Mouse (Mus musculus): Measurements from ENCODE around the gene Scamp1. TPM values are rescaled to one million over a fixed set of nuclear protein-coding genes. Genes with fewer than 3 reads are reported as not detected.

Scamp1 gene
- polyA plus RNA-seq, 1 experiment = 3.8 TPM

DNA sequence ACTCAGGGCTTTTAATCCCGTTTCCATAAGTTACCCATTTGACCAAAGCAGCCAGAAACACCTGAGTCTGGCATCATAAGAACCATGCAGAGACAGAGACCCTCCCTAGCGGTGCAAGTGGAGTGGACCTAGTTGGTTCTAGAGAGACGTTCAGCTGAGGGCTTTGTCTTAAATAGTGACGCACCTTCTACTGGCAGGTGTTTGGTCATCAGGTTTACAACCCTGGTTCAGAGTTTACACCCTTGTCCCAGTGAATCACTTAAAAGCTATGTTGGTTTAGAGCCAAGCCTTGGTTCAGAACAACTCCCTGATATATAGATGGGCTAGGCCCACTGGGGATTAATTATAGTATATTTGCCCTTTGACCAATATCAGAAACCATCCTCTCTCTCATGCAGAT is 92.4 kb downstream of the Scamp1 start:
- WGBS = 93% methylated on average over 4 of the region's 4 CpGs

DNA sequence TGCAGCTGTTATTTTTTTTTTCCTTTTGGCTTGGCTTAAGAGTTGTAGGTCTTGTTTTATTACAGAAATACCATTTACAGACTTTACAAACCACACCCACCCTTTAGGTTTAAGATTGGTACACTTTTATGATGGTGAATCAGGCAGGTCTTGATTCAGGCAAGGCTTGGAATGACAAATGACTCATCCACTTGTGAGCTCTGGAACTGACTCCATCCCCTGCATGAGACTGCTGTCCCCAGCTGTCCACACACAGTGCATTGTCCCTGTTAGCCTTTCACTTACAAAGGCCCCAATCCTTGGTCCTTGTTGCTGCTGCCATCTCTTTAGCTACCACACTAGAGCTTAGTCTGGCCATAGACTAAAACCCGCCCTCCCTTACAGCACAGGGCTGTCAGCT is 95.3 kb downstream of the Scamp1 start:
- Histone ChIP-seq H3K4me1 (ENCODE audit: control insufficient read depth, insufficient read depth, insufficient read length) (no peaks in the 10 kb centered on the region), H3K27ac (ENCODE audit: insufficient read depth, low read length) (no peak overlapping the region), H3K4me3 (ENCODE audit: extremely low read depth, insufficient read depth, insufficient read length) (no peak overlapping the region), H3K36me3 (ENCODE audit: control insufficient read depth, insufficient read depth, low read length) (no peaks in the 10 kb centered on the region), H3K27me3 (ENCODE audit: control insufficient read depth, insufficient read depth, low read length) (no peaks in the 10 kb centered on the region)
- DNase-seq (ENCODE audit: low read depth in 1 of 2, low spot score in 2 of 2) = no peak
- WGBS = 82% methylated on average over 1 of the region's 1 CpGs
- TF ChIP-seq CTCF (IDR thresholded peaks at IDR 0.05; ENCODE audit: extremely low read depth, insufficient read depth, insufficient read length, insufficient replicate concordance) (no peak), POLR2A (IDR thresholded peaks at IDR 0.05; ENCODE audit: low read depth, low read length) (no peak)

More for the DNA sequence above, 92.4 kb downstream of the Scamp1 start:
- Histone ChIP-seq H3K4me3 (ENCODE audit: extremely low read depth, insufficient read depth, insufficient read length) (no peak overlapping the region), H3K36me3 (ENCODE audit: control insufficient read depth, insufficient read depth, low read length) (no peaks in the 10 kb centered on the region), H3K27ac (ENCODE audit: insufficient read depth, low read length) (no peak overlapping the region), H3K4me1 (ENCODE audit: control insufficient read depth, insufficient read depth, insufficient read length) (no peaks in the 10 kb centered on the region), H3K27me3 (ENCODE audit: control insufficient read depth, insufficient read depth, low read length) (no peaks in the 10 kb centered on the region)
- no peak for DNase-seq (ENCODE audit: low read depth in 1 of 2, low spot score in 2 of 2)
- TF ChIP-seq CTCF (IDR thresholded peaks at IDR 0.05; ENCODE audit: extremely low read depth, insufficient read depth, insufficient read length, insufficient replicate concordance) (no peak), POLR2A (IDR thresholded peaks at IDR 0.05; ENCODE audit: low read depth, low read length) (no peak)

DNA sequence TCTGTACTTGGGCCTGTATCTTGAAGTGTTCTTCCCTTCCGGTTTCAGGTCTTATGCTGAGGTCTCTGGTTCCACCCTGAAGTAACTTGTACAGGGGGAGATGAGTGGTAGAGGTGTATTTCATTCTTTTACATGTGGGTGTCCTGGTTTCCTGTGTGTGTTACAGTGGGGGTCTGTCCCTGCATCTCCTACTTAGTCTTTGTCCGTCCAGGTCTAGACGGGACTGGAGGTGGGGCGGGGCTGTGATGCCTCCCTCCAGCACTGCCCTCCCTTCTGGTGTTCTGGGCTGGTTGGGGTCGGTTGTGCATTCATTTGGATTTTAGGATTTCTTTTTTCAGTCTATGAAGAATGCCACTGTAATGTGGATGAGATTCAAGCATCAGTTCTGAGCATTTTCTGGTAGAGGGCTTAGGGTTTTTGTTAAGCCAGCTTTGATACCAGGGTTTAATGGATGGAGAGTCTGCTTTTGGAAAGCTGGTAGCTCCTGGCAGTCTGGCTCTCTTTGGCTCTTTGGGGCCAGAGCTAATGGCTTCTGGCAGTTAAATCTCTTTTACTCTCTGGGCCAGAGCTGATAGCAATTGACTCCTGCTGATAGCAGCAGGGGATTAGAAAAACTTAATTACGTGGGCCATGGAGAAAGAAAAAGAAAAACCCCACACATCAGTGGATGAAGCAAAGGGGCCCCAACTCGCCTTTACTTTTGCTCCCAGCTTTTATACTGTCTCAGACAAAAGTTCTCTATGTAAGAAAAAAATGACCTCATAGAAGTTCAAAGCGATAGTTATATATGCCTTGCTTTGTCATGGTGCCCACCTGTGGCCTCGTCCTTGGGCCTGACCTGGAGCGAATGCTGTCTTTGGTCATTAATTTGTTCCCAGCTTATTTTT is 97.2 kb downstream of the Scamp1 start:
- no peak for TF ChIP-seq CTCF (IDR thresholded peaks at IDR 0.05; ENCODE audit: extremely low read depth, insufficient read depth, insufficient read length, insufficient replicate concordance)
- TF ChIP-seq POLR2A (IDR thresholded peaks at IDR 0.05; ENCODE audit: low read depth, low read length) = no peak
- H3K4me1 ChIP-seq (ENCODE audit: control insufficient read depth, insufficient read depth, insufficient read length) = no peaks in the 10 kb centered on the region

GRCm38 (mm10) chr13:94185631-94186030 is 100.0 kb downstream of the Scamp1 start:
- Histone ChIP-seq H3K27me3 (ENCODE audit: control insufficient read depth, insufficient read depth, low read length) (no peaks in the 10 kb centered on the region), H3K27ac (ENCODE audit: insufficient read depth, low read length) (no peak overlapping the region), H3K4me3 (ENCODE audit: extremely low read depth, insufficient read depth, insufficient read length) (no peak overlapping the region), H3K4me1 (ENCODE audit: control insufficient read depth, insufficient read depth, insufficient read length) (no peaks in the 10 kb centered on the region), H3K36me3 (ENCODE audit: control insufficient read depth, insufficient read depth, low read length) (no peaks in the 10 kb centered on the region)
- DNase-seq (ENCODE audit: low read depth in 1 of 2, low spot score in 2 of 2) = no peak
- 87% methylated on average over 5 of the region's 6 CpGs for WGBS
- TF ChIP-seq CTCF (IDR thresholded peaks at IDR 0.05; ENCODE audit: extremely low read depth, insufficient read depth, insufficient read length, insufficient replicate concordance) (no peak), POLR2A (IDR thresholded peaks at IDR 0.05; ENCODE audit: low read depth, low read length) (no peak)

More for the DNA sequence above, 97.2 kb downstream of the Scamp1 start:
- Histone ChIP-seq H3K27me3 (ENCODE audit: control insufficient read depth, insufficient read depth, low read length) (no peaks in the 10 kb centered on the region), H3K4me3 (ENCODE audit: extremely low read depth, insufficient read depth, insufficient read length) (no peak overlapping the region), H3K27ac (ENCODE audit: insufficient read depth, low read length) (no peak overlapping the region), H3K36me3 (ENCODE audit: control insufficient read depth, insufficient read depth, low read length) (no peaks in the 10 kb centered on the region)
- WGBS = 80% methylated on average over 10 of the region's 10 CpGs
- DNase-seq (ENCODE audit: low read depth in 1 of 2, low spot score in 2 of 2) = no peak

- H3K4me1 ChIP-seq (ENCODE audit: control insufficient read depth, insufficient read depth, insufficient read length) = no peaks in the 10 kb centered on the region
- DNase-seq (ENCODE audit: low read depth in 1 of 2, low spot score in 2 of 2) = no peak
- H3K27ac ChIP-seq (ENCODE audit: insufficient read depth, low read length) = no peak overlapping the region
- no peaks in the 10 kb centered on the region for H3K27me3 ChIP-seq (ENCODE audit: control insufficient read depth, insufficient read depth, low read length)
- H3K36me3 ChIP-seq (ENCODE audit: control insufficient read depth, insufficient read depth, low read length) = no peaks in the 10 kb centered on the region
- 74% methylated on average over 10 of the region's 10 CpGs for WGBS
- TF ChIP-seq CTCF (IDR thresholded peaks at IDR 0.05; ENCODE audit: extremely low read depth, insufficient read depth, insufficient read length, insufficient replicate concordance) (no peak), POLR2A (IDR thresholded peaks at IDR 0.05; ENCODE audit: low read depth, low read length) (no peak)
- no peak overlapping the region for H3K4me3 ChIP-seq (ENCODE audit: extremely low read depth, insufficient read depth, insufficient read length)
These were observed 100.8 kb downstream of the Scamp1 start for GRCm38 (mm10) chr13:94184726-94185456.

DNA sequence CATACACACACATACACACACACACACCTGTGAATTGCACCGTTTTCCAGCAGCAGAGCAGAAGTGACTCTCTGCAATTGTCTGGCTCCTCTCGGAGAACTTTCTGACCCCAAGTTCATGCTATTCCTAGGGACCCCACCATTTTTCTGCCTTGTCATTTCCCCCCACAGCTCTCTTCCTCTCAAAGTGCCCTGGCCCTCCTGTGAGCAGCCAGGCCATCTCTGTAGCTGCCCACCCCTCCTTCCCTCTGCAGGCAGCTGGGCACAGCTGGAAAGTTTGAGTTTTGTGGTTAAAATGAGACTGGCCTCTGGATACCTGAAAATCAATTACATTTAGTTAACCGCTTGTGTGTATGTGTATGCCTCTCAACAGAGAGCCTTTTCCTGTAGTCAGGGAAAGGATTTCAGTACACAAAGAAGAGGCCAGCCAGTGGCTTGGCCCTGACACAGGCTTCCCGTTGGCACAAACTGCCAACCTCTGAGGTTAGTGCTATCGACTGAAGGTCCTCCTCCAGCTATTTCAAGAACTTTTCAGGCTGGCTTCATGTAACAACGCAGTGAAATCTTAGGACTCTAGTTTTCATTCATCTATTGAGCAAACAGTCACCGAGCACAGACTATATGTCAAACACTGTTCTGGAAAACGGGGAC is 102.2 kb downstream of the Scamp1 start:
- no peaks in the 10 kb centered on the region for H3K4me1 ChIP-seq (ENCODE audit: control insufficient read depth, insufficient read depth, insufficient read length)
- WGBS = 27% methylated on average over 8 of the region's 8 CpGs
- no peak for TF ChIP-seq POLR2A (IDR thresholded peaks at IDR 0.05; ENCODE audit: low read depth, low read length)
- TF ChIP-seq CTCF (IDR thresholded peaks at IDR 0.05; ENCODE audit: extremely low read depth, insufficient read depth, insufficient read length, insufficient replicate concordance) = no peak
- no peaks in the 10 kb centered on the region for H3K27me3 ChIP-seq (ENCODE audit: control insufficient read depth, insufficient read depth, low read length)
- no peak for DNase-seq (ENCODE audit: low read depth in 1 of 2, low spot score in 2 of 2)
- H3K4me3 ChIP-seq (ENCODE audit: extremely low read depth, insufficient read depth, insufficient read length) = no peak overlapping the region
- no peak overlapping the region for H3K27ac ChIP-seq (ENCODE audit: insufficient read depth, low read length)
- no peaks in the 10 kb centered on the region for H3K36me3 ChIP-seq (ENCODE audit: control insufficient read depth, insufficient read depth, low read length)

Measured in spleen, adult 2 months (tissue).